Mouse (Mus musculus): Measurements from ENCODE around the gene Cited2. TPM values are rescaled to one million over a fixed set of nuclear protein-coding genes. Genes with fewer than 3 reads are reported as not detected.

Cited2 gene
- total RNA-seq, 2 experiments from 2014 or later: 28.6 to 114 TPM

DNA sequence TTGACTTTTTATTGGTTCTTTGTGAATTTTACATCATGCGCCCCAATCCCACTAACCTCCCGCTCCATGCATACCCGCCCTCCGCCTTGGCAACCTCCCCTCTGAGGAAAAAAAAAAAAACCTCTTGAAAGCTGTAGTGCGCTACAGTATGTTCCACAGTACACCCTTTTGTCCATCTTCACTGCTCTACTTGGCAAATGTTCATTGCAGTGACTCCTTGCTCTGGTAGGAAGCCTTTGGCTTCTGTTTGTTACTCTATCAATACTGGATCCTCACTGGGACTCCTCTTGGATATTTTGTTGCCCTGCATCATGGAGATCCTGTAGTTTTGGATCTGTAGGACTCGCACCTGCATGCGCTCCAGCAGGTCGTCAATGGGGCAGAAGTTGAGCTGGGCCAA lies 39.9 kb downstream of the Cited2 start:
- no peak for TF ChIP-seq CTCF (IDR thresholded peaks at IDR 0.05)
- Histone ChIP-seq H3K27ac (no peak overlapping the region), H3K4me3 (no peak overlapping the region)
- DNase-seq: no peak
- intact Hi-C loops (cut with DNase I): no loop called here

DNA sequence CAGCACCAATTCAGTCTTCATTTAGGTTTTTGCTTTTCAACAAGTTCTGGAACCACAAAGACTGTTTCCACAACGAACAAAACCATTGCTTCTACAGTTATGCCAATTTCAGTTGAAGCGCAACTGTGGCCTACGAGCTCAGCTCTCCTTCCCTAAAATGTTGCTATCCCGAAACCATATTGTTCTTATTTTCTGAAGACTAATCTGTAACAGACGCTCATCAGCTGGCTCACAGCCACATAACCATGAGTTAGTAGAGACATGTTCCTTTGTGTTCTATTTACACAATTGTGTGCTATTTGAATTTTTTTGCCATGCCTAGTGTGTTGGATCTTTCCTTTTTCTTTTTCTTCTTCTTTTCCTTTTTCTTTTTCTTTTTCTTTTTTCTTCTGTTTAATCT lies 46.8 kb downstream of the Cited2 start:
- Histone ChIP-seq H3K4me3 (no peak overlapping the region), H3K27ac (no peak overlapping the region)
- DNase-seq: no peak
- no peak for TF ChIP-seq CTCF (IDR thresholded peaks at IDR 0.05)
- intact Hi-C loops (cut with DNase I): no loop called here

DNA sequence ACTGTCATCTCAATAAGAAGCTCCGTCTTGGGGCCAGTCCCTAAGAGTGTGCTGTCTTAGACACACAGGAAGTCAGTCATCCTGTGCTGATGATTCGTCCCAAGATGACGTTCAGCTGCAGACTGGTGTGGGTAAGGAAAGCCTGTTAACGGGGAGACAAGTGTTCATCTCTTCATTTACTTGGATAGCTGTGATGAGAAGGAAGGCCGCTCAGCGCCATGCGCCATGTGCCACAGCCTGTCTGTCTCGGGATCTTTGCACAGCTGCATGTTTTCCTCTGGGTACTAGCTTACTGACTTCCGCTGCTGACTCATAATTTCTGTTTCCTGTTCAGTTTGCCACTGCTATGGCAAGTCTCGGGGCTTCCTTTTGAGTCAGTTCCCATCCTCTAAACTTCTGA lies 49.3 kb downstream of the Cited2 start:
- no peak overlapping the region for H3K27ac ChIP-seq
- no peak overlapping the region for H3K4me3 ChIP-seq
- no peak for TF ChIP-seq CTCF (IDR thresholded peaks at IDR 0.05)
- intact Hi-C loops (cut with DNase I): no loop called here
- DNase-seq: no peak

DNA sequence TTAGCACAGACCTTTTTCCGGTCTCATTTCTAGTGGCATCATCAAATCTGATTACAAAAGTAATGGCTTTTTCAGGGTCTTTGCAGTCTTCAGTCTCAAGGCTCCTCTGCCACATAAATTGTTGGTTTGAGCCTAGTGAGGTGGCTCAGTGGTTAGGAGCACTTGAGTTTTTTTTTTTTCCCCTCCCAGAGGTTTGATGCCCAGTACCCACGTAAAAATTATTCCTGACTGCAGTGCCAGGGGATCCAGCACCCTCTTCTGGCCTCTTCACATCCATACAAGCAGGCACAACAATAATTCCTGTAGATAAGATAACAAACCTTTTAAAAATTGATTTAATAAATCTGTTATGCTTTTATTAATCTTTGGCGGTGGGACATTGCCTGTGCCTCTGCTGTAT lies 51.3 kb downstream of the Cited2 start:
- no peak for DNase-seq
- intact Hi-C loops (cut with DNase I): no loop called here
- no peak for TF ChIP-seq CTCF (IDR thresholded peaks at IDR 0.05)
- no peak overlapping the region for H3K27ac ChIP-seq
- H3K4me3 ChIP-seq: no peak overlapping the region

DNA sequence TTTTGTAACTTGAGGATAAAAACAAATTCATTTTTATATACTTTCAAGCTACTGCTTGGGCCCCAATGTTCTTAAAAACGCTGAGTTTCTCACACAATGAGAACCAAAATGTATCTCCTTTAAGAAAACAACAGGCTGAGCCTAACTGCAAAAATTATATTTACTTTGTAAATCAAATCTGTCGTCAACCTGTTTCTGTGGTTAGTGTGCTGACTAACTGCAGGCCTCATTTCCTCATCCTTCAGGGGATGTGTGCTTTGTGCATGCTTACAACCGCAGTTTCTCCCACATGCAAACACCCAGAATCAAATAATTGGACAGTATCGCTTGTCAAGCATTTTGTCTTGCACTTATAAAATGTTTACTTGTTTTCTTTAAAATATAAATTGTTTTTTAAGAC lies 52.1 kb downstream of the Cited2 start:
- no peak for DNase-seq

More for the DNA sequence above, 52.1 kb downstream of the Cited2 start:
- Histone ChIP-seq H3K4me3 (no peak overlapping the region), H3K27ac (no peak overlapping the region)
- no peak for TF ChIP-seq CTCF (IDR thresholded peaks at IDR 0.05)
- intact Hi-C loops (cut with DNase I): no loop called here

Other genes starting within 250 kb of the Cited2 start
- 100 to 1,000 TPM; 399 to 405 TPM for gene Txlnb, start 73.0 kb downstream of the Cited2 start, total RNA-seq (2021)
- gene Heca, start 224.8 kb downstream of the Cited2 start, total RNA-seq (2021): 10 to 100 TPM; 17.1 to 18.6 TPM